Mouse (Mus musculus): ENCODE results near the gene Cyb561.

GRCm38 (mm10) chr11:105968948-105969347 lies 15.8 kb upstream of the Cyb561 start:
- TF ChIP-seq POLR2A (IDR thresholded peaks at IDR 0.05; ENCODE audit: extremely low read depth, insufficient read depth, low read length) (no peak), CTCF (IDR thresholded peaks at IDR 0.05; ENCODE audit: low read depth, low read length) (no peak)

Data from liver, adult 2 months (tissue).